ENCODE assay signal across 8 mouse cellular contexts in the genomic region with DNA sequence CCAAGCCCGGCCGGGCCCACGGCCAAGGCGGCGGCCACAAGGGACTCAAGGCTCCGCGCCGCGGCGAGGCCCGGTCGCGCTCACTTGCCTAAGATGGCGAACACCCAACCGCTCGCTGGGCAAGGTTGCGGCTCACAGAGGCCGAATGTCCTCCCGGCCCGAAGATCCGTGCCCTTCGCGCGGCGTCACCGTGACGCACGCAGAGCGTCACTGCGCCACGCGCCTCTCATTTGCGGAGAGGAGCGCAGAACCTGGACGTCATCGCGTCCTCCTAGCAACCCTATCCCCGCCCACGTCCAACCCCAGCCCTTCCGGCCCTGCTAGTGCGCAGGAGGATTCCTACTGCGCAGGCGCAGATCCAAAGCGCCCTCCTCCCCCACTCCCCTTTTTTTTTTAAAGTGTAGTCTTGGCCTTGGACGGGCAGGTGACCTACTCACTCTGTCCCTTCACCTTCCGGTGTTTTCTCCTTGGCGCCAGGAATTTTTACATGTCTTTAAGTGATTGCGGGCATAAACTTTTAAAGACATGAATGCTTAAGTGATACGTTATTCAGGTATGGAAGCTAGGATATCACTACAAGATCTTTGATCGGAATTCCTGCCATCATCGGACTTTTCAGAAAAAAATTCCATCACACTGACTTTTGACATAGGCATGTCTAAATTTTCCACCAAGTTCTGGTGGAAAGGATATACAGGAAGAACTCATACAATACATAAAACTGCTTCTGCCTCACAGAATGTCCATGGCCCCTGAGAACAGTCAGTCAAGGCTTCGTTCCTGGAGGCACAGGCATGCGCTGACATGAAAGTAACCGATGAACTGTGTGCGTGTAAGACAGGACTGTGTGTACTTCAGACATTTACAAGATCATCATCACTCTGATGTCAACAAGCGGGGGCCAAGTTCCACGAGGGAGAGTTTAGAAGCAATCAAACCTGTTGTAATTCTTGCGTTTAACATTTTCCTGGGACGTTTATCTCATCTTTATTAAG. TPM values are rescaled to one million over a fixed set of nuclear protein-coding genes. Genes with fewer than 3 reads are reported as not detected.
DNase-seq lines count a peak whose midpoint lies in the region; ATAC-seq and TF ChIP-seq lines count a peak whose summit lies in the region.

A gene (minus strand): TSS at position 232 of the 995 bp plus-strand sequence.

- peak; percentile 99 for DNase-seq in ZHBTc4 (ENCODE audit: low read depth, low spot score)
- peak; percentile 99 for DNase-seq in gastrocnemius, adult 2 months
- DNase-seq in hindbrain, postnatal 0 days (ENCODE audit: low spot score) = peak; percentile 100
- peak; percentile 98 to 99 for DNase-seq in left cerebral cortex, adult 2 months (ENCODE audit: extremely low spot score in 1 of 2, low spot score in 2 of 2)
- DNase-seq in right cerebral cortex, adult 2 months (ENCODE audit: low spot score in 2 of 2) = peak; percentile 97
- DNase-seq in urinary bladder, postnatal 14 days (ENCODE audit: low spot score) = peak; percentile 98

- peak within 1 kb of the TSS; percentile 99 for H3K9ac ChIP-seq in hindbrain, postnatal 0 days (replicated peaks; ENCODE audit: low read length)

- H3K36me3 ChIP-seq in hindbrain, postnatal 0 days (ENCODE audit: insufficient read depth, low read length) = peaks cover 15% of the 10 kb centered on the region

- intact Hi-C loops in gastrocnemius, adult 2 months (cut with DNase I) = loop anchor here (2.0 kb wide), 1 partner anchor 41 kb away; a partner anchor contains a TSS
- intact Hi-C loops in left cerebral cortex, adult 2 months (cut with DNase I) = loop anchor here (5.0 kb wide), 1 partner anchor 42 kb away; a partner anchor contains a TSS

- H3K9me3 ChIP-seq in hindbrain, postnatal 0 days (ENCODE audit: low read length) = no peaks in the 10 kb centered on the region

- 12% methylated on average over 57 of the region's 59 CpGs for WGBS in hindbrain, postnatal 0 days

- H3K27me3 ChIP-seq in hindbrain, postnatal 0 days (ENCODE audit: insufficient read depth, low read length) = no peaks in the 10 kb centered on the region

- H3K4me2 ChIP-seq in hindbrain, postnatal 0 days (ENCODE audit: low read depth, low read length) = peak within 1 kb of the TSS; percentile 91

- TF ChIP-seq CTCF in gastrocnemius, adult 2 months (IDR thresholded peaks at IDR 0.05) = no peak
- TF ChIP-seq CTCF in hindbrain, postnatal 0 days (IDR thresholded peaks at IDR 0.05; ENCODE audit: low read depth) = no peak
- no peak for TF ChIP-seq CTCF in left cerebral cortex, adult 2 months (IDR thresholded peaks at IDR 0.05)

- peak within 1 kb of the TSS; percentile 98 for H3K4me3 ChIP-seq in gastrocnemius, adult 2 months
- peak within 1 kb of the TSS; percentile 64 for H3K4me3 ChIP-seq in hindbrain, postnatal 0 days (ENCODE audit: low read length)
- peak within 1 kb of the TSS; percentile 96 for H3K4me3 ChIP-seq in left cerebral cortex, adult 2 months

- ATAC-seq in common myeloid progenitor, adult 5-6 weeks (replicated peaks; ENCODE audit: low read depth, poor library complexity, severe bottlenecking) = peak; percentile 97
- ATAC-seq in hindbrain, postnatal 0 days = peak; percentile 100
- peak; percentile 97 for ATAC-seq in megakaryocyte, adult 5-6 weeks (ENCODE audit: poor library complexity, severe bottlenecking)

- peak within 1 kb of the TSS; percentile 100 for H3K27ac ChIP-seq in gastrocnemius, adult 2 months
- H3K27ac ChIP-seq in hindbrain, postnatal 0 days = peak within 1 kb of the TSS; percentile 98
- H3K27ac ChIP-seq in left cerebral cortex, adult 2 months = peak within 1 kb of the TSS; percentile 100

- peaks cover 16% of the 10 kb centered on the region for H3K4me1 ChIP-seq in hindbrain, postnatal 0 days (ENCODE audit: insufficient read depth, low read length)

RNA-seq across cellular contexts. Expression of the gene that starts here (rescaled TPM):
- 238 and 276 TPM in 2 replicates for total RNA-seq in common myeloid progenitor, adult 5-6 weeks (2017)
- 1,000 to 10,000 TPM; 1,080 to 1,363 TPM for total RNA-seq in gastrocnemius, adult 2 months (2021)
- total RNA-seq in hindbrain, postnatal 0 days (2014; rRNA removed) = 445 and 451 TPM in 2 replicates
- polyA plus RNA-seq in hindbrain, postnatal 0 days (2015; fragmentation: Nextera tagmentation; extraction: Ambion mirVana) = 718 and 736 TPM in 2 replicates
- 100 to 1,000 TPM; 501 to 539 TPM for total RNA-seq in left cerebral cortex, adult 2 months (2021)
- total RNA-seq in megakaryocyte, adult 5-6 weeks (2015) = 402 and 461 TPM in 2 replicates
- total RNA-seq in megakaryocyte, adult 5-6 weeks (2017) = 143 and 163 TPM in 2 replicates

Comparison
In these comparisons a context has a peak if more than half of its experiments do, and no peak if none do; other contexts are left out.
1. Peak in every context shown above with its lines: DNase-seq, ATAC-seq, H3K4me3 ChIP-seq and H3K27ac ChIP-seq.